Mouse (Mus musculus): ENCODE measurements around the gene Recql5. TPM values are rescaled to one million over a fixed set of nuclear protein-coding genes. Genes with fewer than 3 reads are reported as not detected.

The Recql5 gene
- 6.9 and 21.1 TPM in 2 replicates for polyA plus RNA-seq (2012; ENCODE audit: low replicate concordance)

DNA sequence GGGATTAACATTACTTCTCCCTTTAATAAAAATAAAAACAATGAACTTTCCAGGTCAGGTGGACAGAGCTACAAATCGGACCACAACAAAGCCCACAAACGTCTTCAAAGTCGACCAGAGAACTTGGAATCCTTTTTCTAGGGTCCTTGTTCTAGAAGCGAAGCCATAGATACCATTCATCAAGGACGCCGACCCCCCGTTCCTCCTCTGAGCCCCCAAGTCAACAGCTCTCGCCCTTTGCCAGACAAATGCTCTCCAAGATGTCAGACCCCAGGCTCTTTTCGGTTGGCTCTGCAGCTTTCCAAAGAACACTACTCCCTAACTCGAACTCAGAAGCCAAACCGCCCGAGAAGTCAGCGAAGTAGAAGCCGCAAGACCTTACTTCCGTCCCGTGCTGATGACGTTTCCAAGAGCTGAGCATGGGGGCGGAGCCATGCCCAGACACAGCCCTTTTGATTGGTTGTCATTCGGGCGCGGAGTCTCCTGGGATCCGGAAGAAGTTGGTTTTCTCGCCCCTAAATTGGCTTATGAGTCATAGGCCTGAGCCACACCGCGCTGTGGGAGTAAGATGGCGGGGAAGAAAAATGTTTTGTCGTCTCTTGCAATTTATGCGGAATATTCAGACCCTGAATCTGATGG, at the start of gene Recql5, which contains the start of gene Sap30bp:
Gene Recql5, minus strand, starts transcription at position 370 of the 639 bp plus-strand sequence.
Gene Sap30bp, plus strand, starts transcription at position 175 of the 639 bp plus-strand sequence.

DNA sequence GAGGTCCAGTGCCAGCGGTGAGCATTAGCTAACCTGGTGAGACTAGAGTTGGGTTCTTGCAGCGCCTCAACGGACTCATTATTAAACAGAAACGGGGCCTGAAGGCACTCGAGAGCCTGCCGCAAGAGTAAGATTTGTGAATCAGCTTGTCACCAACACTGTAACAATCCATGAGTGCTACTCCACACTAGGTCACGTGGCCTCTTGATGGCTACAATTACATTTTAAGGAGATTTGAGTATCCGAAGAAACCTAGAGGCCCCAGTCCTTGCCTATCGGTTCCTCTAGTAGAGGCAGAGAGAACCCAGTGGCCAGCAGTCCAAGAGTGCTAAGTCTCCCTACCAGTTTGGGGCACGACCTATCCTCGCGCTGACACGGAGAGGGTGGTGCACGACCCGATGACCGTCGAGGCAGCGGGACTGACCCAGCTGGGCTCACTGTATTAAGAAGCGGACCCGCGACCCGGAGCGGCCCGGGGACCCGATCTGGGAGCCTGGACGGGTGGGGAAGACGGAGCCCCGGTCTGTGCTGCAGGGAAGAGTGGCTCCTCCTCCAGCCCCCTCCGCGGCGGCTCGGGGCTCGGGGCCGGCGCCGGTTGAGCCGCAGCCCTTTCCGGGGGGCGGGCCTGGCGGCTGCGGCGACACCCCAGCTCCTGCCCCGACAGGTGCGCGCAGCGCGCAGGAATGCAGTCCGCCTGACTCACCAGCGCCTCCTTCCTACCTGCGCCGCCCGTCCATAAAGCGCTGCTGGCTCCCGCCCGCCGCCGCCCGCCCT, 41.2 kb upstream of the Recql5 start, which contains the start of gene Itgb4:
Gene Itgb4, plus strand, starts transcription at position 401 of the 774 bp plus-strand sequence.

GRCm38 (mm10) chr11:115911632-115912376, 21.5 kb downstream of the Recql5 start, which contains the start of gene Smim6:
Gene Smim6, plus strand, starts transcription at chr11:115912017.

DNA sequence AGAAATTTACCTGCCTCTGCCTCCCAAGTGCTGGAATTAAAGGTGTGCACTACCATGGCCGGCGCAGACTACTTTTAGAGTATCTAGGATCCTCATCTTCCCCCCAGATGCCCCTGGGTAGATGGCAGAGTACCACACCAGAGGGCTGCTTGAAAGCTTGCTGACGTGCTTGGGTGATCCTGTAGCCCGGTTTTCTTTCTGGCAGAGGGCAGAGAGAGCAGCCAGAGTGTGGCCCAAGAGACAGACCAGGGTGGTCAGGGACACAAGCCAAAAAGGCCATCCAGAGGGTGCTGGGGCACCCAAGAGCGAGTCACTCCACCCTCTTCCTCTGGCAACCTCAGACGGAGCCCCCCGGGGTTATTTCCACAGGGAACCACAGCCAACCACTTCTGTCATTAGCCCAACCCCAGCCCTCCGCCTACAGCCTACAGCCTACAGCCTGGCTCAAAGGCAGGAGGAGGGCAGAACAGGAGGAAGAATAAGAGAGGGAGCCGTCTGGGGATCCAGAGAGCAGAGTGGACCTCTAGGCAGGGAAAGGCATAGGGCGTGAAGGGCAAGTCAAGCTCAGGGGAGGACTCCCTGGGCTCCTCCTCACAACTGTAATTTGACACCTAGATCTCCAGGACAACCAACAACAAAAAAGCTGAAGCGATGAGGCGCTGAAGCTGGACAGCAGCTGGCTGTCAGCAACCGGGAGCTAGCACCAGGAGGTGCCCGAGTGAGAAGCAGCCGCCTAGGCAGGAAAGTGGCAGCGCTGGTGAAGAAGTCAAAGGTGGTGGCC, 33.6 kb downstream of the Recql5 start, which contains the start of gene Smim5:
Gene Smim5, plus strand, starts transcription at position 481 of the 781 bp plus-strand sequence.

GRCm38 (mm10) chr11:115858354-115858753, 74.9 kb downstream of the Recql5 start, which contains the start of gene Myo15b:
Gene Myo15b, plus strand, starts transcription at chr11:115858406.

Other genes starting within 250 kb of the Recql5 start
- 40.1 and 59.3 TPM in 2 replicates for gene Grb2, start 224.9 kb downstream of the Recql5 start, polyA plus RNA-seq (2012; ENCODE audit: low replicate concordance)
- 45.5 and 78.4 TPM in 2 replicates for gene Tmem94, start 168.0 kb downstream of the Recql5 start, polyA plus RNA-seq (2012; ENCODE audit: low replicate concordance)
- 48.6 and 56.2 TPM in 2 replicates for gene Caskin2, start 119.8 kb downstream of the Recql5 start, polyA plus RNA-seq (2012; ENCODE audit: low replicate concordance)
- gene Tsen54, start 118.8 kb downstream of the Recql5 start, polyA plus RNA-seq (2012; ENCODE audit: low replicate concordance), result 49.9 and 89.1 TPM in 2 replicates
- 15.1 and 17.7 TPM in 2 replicates for gene Llgl2, start 109.4 kb downstream of the Recql5 start, polyA plus RNA-seq (2012; ENCODE audit: low replicate concordance)
- 0.06 and 0.23 TPM in 2 replicates for gene Myo15b, start 75.1 kb downstream of the Recql5 start, polyA plus RNA-seq (2012; ENCODE audit: low replicate concordance)
- 7.9 and 16.4 TPM in 2 replicates for gene Smim5, start 33.5 kb downstream of the Recql5 start, polyA plus RNA-seq (2012; ENCODE audit: low replicate concordance)
- 0.56 and 1.1 TPM in 2 replicates for gene Smim6, start 21.5 kb downstream of the Recql5 start, polyA plus RNA-seq (2012; ENCODE audit: low replicate concordance)
- 9.0 and 29.2 TPM in 2 replicates for gene Sap30bp, start 195 bp downstream of the Recql5 start, polyA plus RNA-seq (2012; ENCODE audit: low replicate concordance)
- 0.16 and 0.41 TPM in 2 replicates for gene Itgb4, start 41.2 kb upstream of the Recql5 start, polyA plus RNA-seq (2012; ENCODE audit: low replicate concordance)
- 23.8 and 28.8 TPM in 2 replicates for gene Galk1, start 79.2 kb upstream of the Recql5 start, polyA plus RNA-seq (2012; ENCODE audit: low replicate concordance)
- 400 and 612 TPM in 2 replicates for gene H3f3b, start 94.5 kb upstream of the Recql5 start, polyA plus RNA-seq (2012; ENCODE audit: low replicate concordance)
- 59.7 and 71.3 TPM in 2 replicates for gene Unk, start 96.8 kb upstream of the Recql5 start, polyA plus RNA-seq (2012; ENCODE audit: low replicate concordance)
- gene Unc13d, start 144.5 kb upstream of the Recql5 start, polyA plus RNA-seq (2012; ENCODE audit: low replicate concordance), result 404 and 502 TPM in 2 replicates
- 429 and 514 TPM in 2 replicates for gene Wbp2, start 153.5 kb upstream of the Recql5 start, polyA plus RNA-seq (2012; ENCODE audit: low replicate concordance)
- 9.7 and 13.5 TPM in 2 replicates for gene Trim47, start 193.7 kb upstream of the Recql5 start, polyA plus RNA-seq (2012; ENCODE audit: low replicate concordance)
- gene Trim65, start 197.7 kb upstream of the Recql5 start, polyA plus RNA-seq (2012; ENCODE audit: low replicate concordance), result 5.0 and 8.5 TPM in 2 replicates
- gene Mrpl38, start 205.4 kb upstream of the Recql5 start, polyA plus RNA-seq (2012; ENCODE audit: low replicate concordance), result 94.4 and 126 TPM in 2 replicates
- gene Fbf1, start 234.7 kb upstream of the Recql5 start, polyA plus RNA-seq (2012; ENCODE audit: low replicate concordance), result 18.5 and 21.7 TPM in 2 replicates

Data from leukemia stem cell, adult 10-12 weeks (primary cell).